Mouse (Mus musculus): ENCODE measurements at regions not wholly inside any gene's neighbourhood (a gene's known extent, or its start where the extent isn't known, plus 50 kb on each side); places are given as distances from the start of the nearest gene placed in this dataset.

DNA sequence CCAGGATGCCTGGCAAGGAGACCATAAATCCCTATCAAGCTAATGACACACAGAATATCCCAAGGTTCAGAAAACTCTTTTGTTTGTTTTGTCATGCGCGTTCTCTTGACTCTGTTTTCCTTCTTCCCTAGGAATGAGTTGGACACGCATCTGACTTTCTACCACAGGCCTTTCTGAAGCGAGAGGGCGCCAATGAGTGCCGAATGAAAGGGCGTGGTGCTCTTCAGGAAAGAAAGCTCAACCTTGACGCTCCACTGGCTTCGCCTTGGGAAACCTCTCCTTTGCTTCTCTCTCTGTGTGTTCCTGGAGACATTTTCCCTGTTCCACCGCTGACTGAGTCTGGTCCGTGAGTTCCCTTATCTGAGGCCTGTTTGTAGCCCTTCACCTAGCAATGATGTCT is 241.2 kb downstream of the Rbm26 start:
- H3K36me3 ChIP-seq (replicated peaks) = no peaks in the 10 kb centered on the region
- no peak for DNase-seq (ENCODE audit: extremely low spot score, low spot score)
- no peak overlapping the region for H3K27ac ChIP-seq
- no peaks in the 10 kb centered on the region for H3K27me3 ChIP-seq (ENCODE audit: poor library complexity, severe bottlenecking)
- no peaks in the 10 kb centered on the region for H3K9me3 ChIP-seq
- no peaks in the 10 kb centered on the region for H3K4me1 ChIP-seq
- no peak overlapping the region for H3K4me3 ChIP-seq
- WGBS = 69% methylated on average over 11 of the region's 11 CpGs

DNA sequence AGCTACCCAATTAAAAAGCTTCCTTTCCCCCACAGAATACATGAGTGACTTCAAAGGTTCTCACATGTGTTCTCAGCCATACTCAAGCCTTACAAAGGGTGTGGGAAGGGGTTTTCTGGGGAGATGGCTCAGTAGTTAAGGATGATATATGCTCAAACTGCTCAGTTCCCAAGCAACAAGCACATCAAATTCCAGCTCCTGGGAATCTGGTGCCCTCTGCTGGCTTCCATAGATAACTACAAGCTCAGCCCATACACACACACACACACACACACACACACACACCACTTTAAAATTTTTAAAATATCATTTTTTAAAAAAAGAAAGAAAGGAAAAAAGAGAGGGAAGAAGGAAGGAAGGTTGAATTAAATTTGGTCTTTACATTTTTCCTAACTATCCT is 271.4 kb downstream of the Rbm26 start:
- Histone ChIP-seq H3K36me3 (replicated peaks) (no peaks in the 10 kb centered on the region), H3K4me3 (no peak overlapping the region), H3K27ac (no peak overlapping the region), H3K9me3 (no peaks in the 10 kb centered on the region), H3K4me1 (peaks cover 4% of the 10 kb centered on the region; the same call in 1 of the 2 replicates), H3K27me3 (ENCODE audit: poor library complexity, severe bottlenecking) (no peaks in the 10 kb centered on the region)
- DNase-seq (ENCODE audit: extremely low spot score, low spot score) = no peak

DNA sequence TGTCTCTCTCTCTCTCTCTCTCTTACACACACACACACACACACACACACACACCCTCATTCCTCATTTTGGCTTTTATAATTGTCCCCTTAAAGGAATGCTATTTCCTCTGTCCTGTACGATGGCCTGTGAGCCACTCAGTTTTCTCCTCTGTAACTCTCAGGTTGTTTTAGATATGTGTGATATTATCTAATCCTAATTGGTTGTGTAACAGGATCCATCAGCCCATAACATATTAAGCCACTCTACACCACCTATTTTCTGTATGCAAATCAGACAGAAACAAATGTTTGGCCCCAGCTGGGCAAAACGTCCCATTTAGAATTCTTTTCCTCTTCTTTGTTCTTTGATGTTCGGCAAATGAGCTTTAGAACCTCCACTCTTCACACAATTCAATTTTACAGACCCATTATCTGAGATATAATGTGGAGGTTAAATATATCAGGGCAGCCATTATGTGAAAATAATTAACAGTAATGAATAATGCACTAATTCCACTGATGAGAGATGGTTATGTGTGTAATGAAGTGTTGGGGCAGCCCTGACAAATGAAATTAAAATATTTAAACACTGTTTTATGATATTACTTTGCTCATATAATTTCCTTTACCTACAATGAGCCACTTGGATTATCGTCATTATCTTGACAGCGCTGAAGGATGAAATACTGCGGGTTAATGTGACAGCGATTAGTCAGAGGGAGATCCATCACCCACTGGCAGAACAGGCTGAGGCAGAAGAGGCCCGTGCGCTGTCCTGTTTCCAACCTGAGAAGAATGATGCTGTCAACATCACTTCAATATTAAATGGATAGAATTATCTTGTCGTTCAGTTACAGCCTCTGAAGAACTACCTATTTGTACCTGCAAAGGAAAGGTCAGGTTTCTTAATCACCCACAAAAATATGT is 274.8 kb downstream of the Rbm26 start:
- H3K27ac ChIP-seq = no peak overlapping the region
- no peaks in the 10 kb centered on the region for H3K36me3 ChIP-seq (replicated peaks)
- no peak for DNase-seq (ENCODE audit: extremely low spot score, low spot score)
- no peak overlapping the region for H3K4me3 ChIP-seq
- WGBS = 79% methylated on average over 10 of the region's 10 CpGs
- H3K27me3 ChIP-seq (ENCODE audit: poor library complexity, severe bottlenecking) = no peaks in the 10 kb centered on the region
- peaks cover 4% of the 10 kb centered on the region; the same call in 1 of the 2 replicates for H3K4me1 ChIP-seq
- no peaks in the 10 kb centered on the region for H3K9me3 ChIP-seq

DNA sequence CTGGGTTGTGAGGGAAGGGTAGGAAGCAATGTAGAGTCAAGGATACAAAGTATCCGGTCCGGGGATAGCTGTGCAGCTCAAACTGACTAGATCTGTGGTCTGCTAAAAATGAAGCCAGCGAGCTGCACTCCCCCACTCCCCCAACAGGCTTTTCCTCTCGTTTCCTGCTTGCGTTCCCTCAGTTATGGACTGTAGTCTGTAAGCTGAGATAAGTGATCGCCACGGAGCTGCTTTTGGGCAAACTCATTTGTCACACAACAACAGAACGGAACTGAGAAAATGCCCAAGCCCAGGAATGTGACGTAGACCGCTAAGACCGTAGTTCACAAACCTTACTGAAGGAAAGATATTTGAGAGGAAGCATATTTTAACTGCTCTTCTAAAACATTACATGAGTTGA is 276.1 kb downstream of the Rbm26 start:
- Histone ChIP-seq H3K4me1 (peaks cover 4% of the 10 kb centered on the region; the same call in 1 of the 2 replicates), H3K36me3 (replicated peaks) (no peaks in the 10 kb centered on the region), H3K27me3 (ENCODE audit: poor library complexity, severe bottlenecking) (no peaks in the 10 kb centered on the region), H3K27ac (no peak overlapping the region), H3K9me3 (no peaks in the 10 kb centered on the region), H3K4me3 (no peak overlapping the region)
- no peak for DNase-seq (ENCODE audit: extremely low spot score, low spot score)
- 81% methylated on average over 11 of the region's 11 CpGs for WGBS

DNA sequence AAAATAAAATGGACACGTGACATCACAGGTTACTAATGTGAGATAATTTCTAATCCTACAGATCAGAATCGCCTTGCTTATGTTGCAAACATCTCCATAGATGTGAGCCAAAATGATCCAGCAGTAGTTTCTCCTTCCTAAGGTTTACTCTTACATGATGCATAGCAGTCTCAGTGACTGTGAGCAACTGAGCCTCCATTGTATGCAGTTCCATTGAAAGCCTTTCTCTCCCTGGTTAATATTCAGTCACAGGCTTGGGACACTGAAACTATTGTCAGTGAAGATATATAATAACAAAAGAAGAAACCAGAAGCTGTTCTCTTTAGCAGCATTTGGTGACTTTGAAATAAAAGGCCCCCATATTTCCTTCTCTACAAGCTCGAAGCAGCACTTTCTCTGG is 305.9 kb downstream of the Rbm26 start:
- Histone ChIP-seq H3K4me3 (no peak overlapping the region), H3K36me3 (replicated peaks) (no peaks in the 10 kb centered on the region), H3K27ac (no peak overlapping the region), H3K9me3 (no peaks in the 10 kb centered on the region), H3K27me3 (ENCODE audit: poor library complexity, severe bottlenecking) (no peaks in the 10 kb centered on the region), H3K4me1 (no peaks in the 10 kb centered on the region)
- 80% methylated on average over 3 of the region's 3 CpGs for WGBS
- no peak for DNase-seq (ENCODE audit: extremely low spot score, low spot score)

DNA sequence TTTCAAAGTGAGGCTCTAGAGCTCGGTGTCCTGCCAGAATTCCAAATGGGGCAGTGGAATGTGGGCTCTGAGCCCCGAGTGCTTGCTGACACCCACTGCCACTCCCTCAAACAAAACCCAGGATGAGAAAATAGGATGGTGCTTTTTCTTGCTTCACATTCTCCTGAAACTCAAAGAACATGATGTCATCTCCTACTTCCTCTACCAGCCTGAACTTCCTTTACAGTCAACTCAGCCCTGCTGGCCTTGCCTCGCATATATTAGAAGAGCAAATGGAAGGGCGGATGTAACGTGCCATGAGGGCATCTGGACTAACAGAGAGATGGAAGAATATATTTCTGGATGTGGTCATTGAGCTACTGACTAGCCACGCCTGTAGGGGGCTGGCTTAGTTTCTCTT is 309.6 kb downstream of the Rbm26 start:
- 89% methylated on average over 6 of the region's 6 CpGs for WGBS
- H3K36me3 ChIP-seq (replicated peaks) = no peaks in the 10 kb centered on the region
- no peak overlapping the region for H3K4me3 ChIP-seq
- no peak overlapping the region for H3K27ac ChIP-seq
- H3K4me1 ChIP-seq = no peaks in the 10 kb centered on the region
- no peak for DNase-seq (ENCODE audit: extremely low spot score, low spot score)
- no peaks in the 10 kb centered on the region for H3K27me3 ChIP-seq (ENCODE audit: poor library complexity, severe bottlenecking)
- H3K9me3 ChIP-seq = no peaks in the 10 kb centered on the region

DNA sequence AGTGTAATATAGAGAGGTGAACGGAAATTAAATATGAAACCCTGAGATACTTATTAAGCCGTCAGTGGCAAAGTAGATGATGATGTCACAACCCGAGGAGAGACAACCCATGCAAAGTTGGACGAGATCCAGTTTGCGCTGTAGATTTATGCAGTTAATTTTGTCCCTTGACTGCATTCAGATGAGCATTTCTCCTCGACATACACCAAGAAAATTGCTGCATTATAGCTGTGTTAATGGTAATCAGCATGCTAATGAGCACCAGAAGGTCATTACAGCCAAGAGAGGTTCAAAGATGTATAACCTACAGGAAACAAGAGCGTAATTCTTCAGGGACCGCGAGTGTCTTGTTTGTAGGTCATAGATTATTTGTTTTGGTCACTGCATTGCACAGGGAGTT is 313.2 kb downstream of the Rbm26 start:
- no peak for DNase-seq (ENCODE audit: extremely low spot score, low spot score)
- Histone ChIP-seq H3K27ac (no peak overlapping the region), H3K4me1 (no peaks in the 10 kb centered on the region), H3K9me3 (no peaks in the 10 kb centered on the region), H3K27me3 (ENCODE audit: poor library complexity, severe bottlenecking) (no peaks in the 10 kb centered on the region), H3K36me3 (replicated peaks) (no peaks in the 10 kb centered on the region), H3K4me3 (no peak overlapping the region)
- 86% methylated on average over 9 of the region's 9 CpGs for WGBS

DNA sequence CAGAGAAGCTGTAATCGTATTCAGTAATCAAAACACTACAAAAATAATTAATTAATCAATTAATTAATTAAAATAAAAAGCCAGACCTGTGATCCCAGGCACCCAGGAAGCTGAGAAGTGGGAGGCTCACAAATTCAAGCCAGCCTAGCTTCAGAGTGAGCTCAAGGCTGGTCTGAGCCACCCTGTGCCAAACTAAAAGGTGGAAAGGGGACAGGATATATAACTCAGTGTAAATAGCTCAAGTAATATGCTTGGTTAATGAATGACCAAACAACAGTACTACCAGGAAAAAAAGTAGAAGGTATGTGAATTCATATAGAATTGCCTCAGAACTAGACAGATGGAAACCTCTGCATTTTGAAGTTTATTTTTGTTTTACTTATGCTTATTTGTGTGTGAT is 321.2 kb downstream of the Rbm26 start:
- H3K36me3 ChIP-seq (replicated peaks) = no peaks in the 10 kb centered on the region
- DNase-seq (ENCODE audit: extremely low spot score, low spot score) = no peak
- H3K27me3 ChIP-seq (ENCODE audit: poor library complexity, severe bottlenecking) = no peaks in the 10 kb centered on the region
- 84% methylated on average over 1 of the region's 1 CpGs for WGBS
- no peaks in the 10 kb centered on the region for H3K4me1 ChIP-seq
- no peak overlapping the region for H3K4me3 ChIP-seq
- no peaks in the 10 kb centered on the region for H3K9me3 ChIP-seq
- no peak overlapping the region for H3K27ac ChIP-seq

DNA sequence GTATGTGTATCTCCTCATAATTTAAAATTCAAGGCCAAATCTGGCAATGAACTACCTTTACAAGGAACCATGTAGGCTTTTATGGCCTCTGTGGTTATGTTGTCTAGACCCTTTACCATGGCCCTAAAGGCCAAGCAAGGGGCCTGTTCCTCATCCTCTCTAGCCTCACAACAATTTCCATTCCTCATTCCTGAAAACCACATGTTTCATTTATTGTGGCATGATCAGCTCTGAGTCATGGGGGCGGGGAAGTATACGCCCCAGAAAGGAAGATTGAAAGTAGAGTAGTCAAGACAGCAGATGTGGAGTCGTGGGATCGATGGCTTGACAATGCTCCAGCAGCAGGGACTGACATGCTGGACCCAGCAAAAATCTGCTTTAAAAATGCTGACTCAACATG is 326.8 kb upstream of the Rnf219 start:
- Histone ChIP-seq H3K36me3 (replicated peaks) (no peaks in the 10 kb centered on the region), H3K27ac (no peak overlapping the region), H3K4me1 (no peaks in the 10 kb centered on the region), H3K9me3 (no peaks in the 10 kb centered on the region), H3K4me3 (no peak overlapping the region), H3K27me3 (ENCODE audit: poor library complexity, severe bottlenecking) (no peaks in the 10 kb centered on the region)
- WGBS = 89% methylated on average over 4 of the region's 4 CpGs
- DNase-seq (ENCODE audit: extremely low spot score, low spot score) = no peak

DNA sequence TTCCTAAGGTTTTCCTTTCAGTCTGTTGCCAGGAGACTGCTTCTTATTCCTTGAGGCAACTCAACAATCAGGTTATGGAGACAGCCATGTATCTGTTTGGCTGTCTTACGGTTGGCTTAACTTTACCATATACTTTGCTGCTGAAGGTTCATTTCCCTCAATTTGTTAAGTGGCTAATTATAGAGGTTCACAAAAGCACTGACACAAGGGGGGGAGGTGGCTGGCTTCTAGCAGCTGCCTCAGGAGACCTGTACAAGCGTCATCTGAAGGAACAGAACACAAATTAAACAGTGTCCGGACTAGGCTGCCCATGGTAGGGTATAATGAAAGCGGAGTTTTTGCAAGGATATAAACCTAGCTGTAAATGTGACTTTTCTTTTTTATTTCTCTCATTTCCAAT is 305.0 kb upstream of the Rnf219 start:
- WGBS = 40% methylated on average over 4 of the region's 4 CpGs
- DNase-seq (ENCODE audit: extremely low spot score, low spot score) = no peak
- Histone ChIP-seq H3K27ac (no peak overlapping the region), H3K9me3 (no peaks in the 10 kb centered on the region), H3K27me3 (ENCODE audit: poor library complexity, severe bottlenecking) (peaks cover 18% of the 10 kb centered on the region), H3K36me3 (replicated peaks) (no peaks in the 10 kb centered on the region), H3K4me1 (peaks cover 18% of the 10 kb centered on the region), H3K4me3 (no peak overlapping the region)

DNA sequence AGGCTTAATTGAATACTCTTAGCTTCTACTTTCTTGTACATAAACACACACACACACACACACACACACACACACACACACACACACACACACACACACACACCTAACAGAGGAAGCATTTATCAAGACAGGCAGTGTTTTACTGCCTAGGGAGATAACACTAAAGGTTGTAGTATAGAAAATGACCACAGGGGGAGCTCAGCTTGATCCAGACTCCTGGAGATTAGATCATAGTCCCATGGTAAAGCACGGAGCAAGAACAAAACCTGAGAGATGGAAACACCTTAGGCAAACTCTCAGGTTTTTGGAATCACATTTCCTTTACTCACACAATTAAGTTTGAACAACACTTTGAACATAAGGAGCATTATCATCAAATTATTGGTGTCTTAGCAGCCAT is 302.5 kb upstream of the Rnf219 start:
- WGBS = 75% methylated on average over 1 of the region's 1 CpGs
- H3K27me3 ChIP-seq (ENCODE audit: poor library complexity, severe bottlenecking) = peaks cover 15% of the 10 kb centered on the region
- H3K9me3 ChIP-seq = no peaks in the 10 kb centered on the region
- no peak overlapping the region for H3K27ac ChIP-seq
- no peak overlapping the region for H3K4me3 ChIP-seq
- H3K36me3 ChIP-seq (replicated peaks) = no peaks in the 10 kb centered on the region
- peaks cover 34% of the 10 kb centered on the region for H3K4me1 ChIP-seq
- DNase-seq (ENCODE audit: extremely low spot score, low spot score) = no peak

DNA sequence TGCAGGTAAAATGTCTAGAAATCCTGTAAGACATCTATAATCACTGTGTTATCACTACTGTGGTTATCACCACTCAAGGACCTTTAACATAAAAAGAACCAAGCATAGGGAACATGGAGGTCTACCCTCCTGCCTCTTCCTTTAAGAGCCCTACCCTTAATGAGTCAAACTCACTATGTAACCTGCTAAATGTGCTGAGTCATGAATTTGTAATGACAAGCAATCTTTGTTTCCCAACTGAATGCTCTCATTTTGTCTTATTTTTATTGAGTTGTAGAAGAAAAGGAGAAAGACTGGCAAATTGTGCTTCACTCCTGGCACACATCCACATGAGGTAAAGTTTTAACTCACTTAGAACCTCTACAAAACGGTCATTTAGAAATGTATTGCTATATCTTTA is 301.8 kb upstream of the Rnf219 start:
- no peak overlapping the region for H3K4me3 ChIP-seq
- 88% methylated on average over 1 of the region's 1 CpGs for WGBS
- DNase-seq (ENCODE audit: extremely low spot score, low spot score) = no peak

DNA sequence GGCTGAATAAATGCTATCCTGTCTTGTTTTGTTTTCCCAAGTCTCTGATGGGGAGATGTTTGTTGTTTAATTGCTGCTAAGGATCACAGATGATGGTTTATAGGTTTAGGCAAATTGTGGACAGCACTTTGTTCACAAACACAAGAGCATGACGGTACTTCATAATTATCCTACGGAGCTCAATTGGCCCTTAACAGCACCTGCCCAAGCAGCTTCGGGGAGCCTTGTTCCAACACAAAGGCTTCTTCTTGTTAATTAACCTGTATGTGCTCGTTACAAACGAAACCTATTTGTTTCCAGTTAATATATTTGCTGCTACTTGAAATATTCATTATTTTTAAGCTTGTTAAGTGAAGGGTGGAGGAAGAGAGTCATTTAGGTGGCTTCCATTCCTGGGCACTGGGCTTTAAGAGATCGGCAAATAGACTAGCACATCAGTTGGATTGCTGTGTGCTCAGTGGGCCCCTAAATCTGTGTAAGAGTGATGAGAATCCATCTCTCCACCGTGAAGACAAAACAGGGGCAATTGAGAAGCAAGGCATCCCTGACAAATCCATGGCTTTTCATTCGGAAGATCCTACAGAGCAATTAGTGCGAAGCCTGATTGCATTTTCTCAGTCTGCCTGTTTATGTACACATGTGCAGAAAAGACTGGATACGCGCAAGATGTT is 299.6 kb upstream of the Rnf219 start:
- Histone ChIP-seq H3K27me3 (ENCODE audit: poor library complexity, severe bottlenecking) (peaks cover 10% of the 10 kb centered on the region; the same call in 1 of the 2 replicates), H3K27ac (no peak overlapping the region), H3K36me3 (replicated peaks) (no peaks in the 10 kb centered on the region), H3K4me3 (no peak overlapping the region), H3K9me3 (no peaks in the 10 kb centered on the region), H3K4me1 (peaks cover 20% of the 10 kb centered on the region)
- 54% methylated on average over 11 of the region's 11 CpGs for WGBS
- no peak for DNase-seq (ENCODE audit: extremely low spot score, low spot score)

More for the DNA sequence above, 301.8 kb upstream of the Rnf219 start:
- Histone ChIP-seq H3K4me1 (peaks cover 34% of the 10 kb centered on the region), H3K36me3 (replicated peaks) (no peaks in the 10 kb centered on the region), H3K27me3 (ENCODE audit: poor library complexity, severe bottlenecking) (peaks cover 14% of the 10 kb centered on the region), H3K9me3 (no peaks in the 10 kb centered on the region), H3K27ac (no peak overlapping the region)

Measured in forebrain, embryonic 10.5 days (tissue).